Mouse (Mus musculus): ENCODE data around the gene Pramef17.
"Not testable (repeated sequence)": the region's sequence is repeated elsewhere in the genome, so short reads cannot be mapped to it uniquely, and the experiment has no call there.

Pramef17 gene

DNA sequence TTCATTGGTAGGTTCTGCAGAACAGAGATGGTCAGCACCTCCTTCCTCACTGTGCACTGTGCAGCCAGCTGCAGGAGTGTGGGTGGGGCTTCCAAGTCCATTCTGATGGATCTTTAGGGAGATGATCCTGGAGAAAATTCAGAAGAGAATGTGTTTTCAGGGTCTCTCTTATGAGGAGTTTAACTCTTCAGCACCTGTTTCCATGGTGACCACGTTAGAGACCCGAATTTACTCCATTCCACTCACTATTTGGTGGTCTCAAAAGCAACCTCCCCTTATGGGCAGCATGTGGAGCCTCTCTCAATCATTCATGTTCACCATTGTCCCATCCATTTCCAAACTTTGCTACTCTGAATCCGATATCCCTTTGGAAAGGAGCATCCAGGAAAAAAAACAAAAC, at the start of gene Pramef17:
Pramef17 (minus strand) TSS at position 101 of the 400 bp plus-strand sequence.
- DNase-seq (ENCODE audit: low read depth, low spot score): not testable (repeated sequence)

DNA sequence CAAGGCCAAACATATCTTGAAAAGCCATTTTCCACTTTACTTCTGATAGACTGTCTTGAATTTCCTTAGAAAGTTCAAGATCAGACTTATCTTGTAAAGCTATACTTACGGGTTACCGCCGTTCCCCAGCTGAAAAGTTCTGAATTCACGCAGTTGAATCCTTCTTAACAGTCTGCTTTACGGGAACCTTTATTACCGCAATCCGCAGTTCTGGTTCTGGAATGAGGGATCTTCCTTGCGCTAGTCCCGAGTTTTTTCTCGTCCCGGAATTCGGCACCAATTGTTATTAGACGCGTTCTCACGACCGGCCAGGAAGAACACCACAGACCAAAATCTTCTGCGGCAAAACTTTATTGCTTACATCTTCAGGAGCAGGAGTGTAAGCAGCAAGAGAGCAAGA, 6.0 kb downstream of the Pramef17 start:
- not testable (repeated sequence) for DNase-seq (ENCODE audit: low read depth, low spot score)

DNA sequence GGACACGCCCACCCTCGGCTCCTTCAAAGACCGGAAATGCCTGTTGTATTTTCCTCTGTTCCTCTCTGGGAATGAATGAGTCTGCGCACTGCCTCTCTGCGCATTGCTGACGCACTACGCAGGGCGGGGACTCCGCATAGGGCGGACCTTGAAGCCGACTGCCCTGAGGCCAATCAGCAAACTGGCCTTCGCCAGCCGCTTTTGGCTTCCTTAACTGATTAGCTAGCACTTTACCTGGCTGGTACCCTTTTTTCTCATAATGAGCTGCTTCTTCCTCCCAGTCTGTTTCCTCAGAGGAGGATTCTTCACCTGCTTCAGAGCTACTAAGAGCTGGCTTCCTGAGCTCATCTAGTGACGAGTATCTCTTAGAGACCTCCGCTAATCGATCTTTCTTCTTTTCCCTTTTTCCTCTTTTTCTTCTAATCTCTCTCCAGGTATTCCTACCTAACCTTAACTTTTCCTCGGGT, 6.7 kb downstream of the Pramef17 start:
- DNase-seq (ENCODE audit: low read depth, low spot score): not testable (repeated sequence)

DNA sequence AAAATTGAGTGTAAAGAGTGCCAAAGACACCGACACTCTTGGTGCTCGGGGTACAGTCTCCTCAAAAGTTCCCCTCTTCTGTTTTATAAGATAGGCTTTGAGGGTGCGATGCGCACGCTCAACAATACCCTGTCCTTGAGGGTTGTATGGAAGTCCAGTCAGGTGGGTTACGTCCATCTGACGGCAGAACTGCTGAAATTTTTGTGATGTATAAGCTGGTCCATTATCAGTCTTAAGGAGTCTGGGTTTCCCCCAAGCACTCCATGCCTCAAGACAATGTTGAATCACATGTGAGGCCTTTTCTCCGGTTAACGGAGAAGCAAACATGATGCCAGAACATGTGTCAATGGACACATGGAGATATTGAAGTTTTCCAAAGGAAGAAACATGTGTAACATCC, 8.4 kb downstream of the Pramef17 start:
- DNase-seq (ENCODE audit: low read depth, low spot score): not testable (repeated sequence)

DNA sequence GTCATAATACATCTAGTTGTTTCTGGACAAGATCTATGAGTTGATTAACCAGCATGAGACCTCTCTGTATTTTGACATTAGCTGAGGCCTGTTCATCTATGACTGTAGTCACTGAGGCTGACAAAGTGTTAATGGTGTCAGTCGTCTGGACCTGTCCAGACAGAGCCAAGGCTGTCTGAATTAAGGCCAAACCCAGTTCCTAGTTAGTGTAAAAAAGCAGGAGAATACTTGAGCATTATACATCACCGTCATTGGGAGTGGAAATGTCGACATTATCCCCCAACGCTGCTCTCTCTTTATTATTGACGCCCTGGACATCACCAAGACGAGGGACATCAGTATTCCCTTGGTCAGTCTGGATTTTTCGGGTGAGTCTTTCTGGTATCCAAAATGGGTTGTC, 9.0 kb downstream of the Pramef17 start:
- DNase-seq (ENCODE audit: low read depth, low spot score): not testable (repeated sequence)

DNA sequence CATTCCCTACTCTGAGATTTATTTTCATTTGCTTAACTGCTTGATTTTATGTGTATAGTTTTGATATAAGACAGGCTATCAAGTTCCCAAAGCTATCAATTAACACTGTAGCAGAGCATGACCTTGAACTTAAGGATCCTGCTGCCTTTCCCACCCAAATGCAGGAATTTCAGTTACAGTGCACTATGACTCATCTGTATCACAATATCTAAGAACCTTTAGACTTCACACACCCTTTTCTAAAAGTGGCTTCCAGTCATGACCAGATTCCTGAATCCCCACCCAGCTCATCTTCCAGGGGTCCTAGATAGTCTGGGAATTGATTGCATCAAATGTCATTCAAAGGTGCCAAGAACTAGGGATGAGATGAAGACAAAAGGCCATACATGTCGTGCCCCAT, 10.7 kb downstream of the Pramef17 start:
- not testable (repeated sequence) for DNase-seq (ENCODE audit: low read depth, low spot score)

DNA sequence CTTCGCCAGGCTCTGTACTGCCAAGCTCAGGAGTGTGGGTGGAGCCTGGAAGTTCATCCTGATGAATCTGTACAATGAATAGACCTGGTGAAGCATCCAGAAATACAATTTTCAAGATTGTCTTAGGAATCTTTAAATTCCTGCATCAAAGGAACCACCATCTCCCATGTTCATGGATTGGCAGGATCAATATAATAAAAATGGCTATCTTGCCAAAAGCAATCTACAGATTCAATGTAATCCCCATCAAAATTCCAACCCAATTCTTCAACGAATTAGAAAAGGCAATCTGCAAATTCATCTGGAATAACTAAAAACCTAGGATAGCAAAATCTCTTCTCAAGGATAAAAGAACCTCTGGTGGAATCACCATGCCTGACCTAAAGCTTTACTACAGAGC, 27.3 kb downstream of the Pramef17 start, which contains the start of gene Gm13101:
Gm13101 (minus strand) TSS at position 101 of the 400 bp plus-strand sequence.
- DNase-seq (ENCODE audit: low read depth, low spot score): not testable (repeated sequence)

DNA sequence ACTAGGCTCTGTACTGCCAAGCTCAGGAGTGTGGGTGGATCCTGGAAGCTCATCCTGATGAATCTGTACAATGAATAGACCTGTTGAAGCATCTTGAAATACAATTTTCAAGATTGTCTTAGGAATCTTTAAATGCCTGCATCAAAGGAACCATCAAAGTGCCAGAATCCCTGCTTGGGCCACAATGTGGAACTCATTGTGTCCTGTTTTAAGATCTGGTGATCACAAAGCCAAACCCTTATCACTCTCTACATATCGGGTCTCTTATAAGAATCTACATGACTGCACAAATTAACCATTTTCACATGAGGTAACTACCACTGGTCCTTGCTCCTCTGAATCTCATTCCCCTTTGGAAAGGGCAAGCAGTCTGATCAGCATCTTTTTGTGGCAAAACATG, 43.3 kb downstream of the Pramef17 start, which contains the start of gene Pramef25:
Pramef25 (minus strand) TSS at position 101 of the 400 bp plus-strand sequence.
- not testable (repeated sequence) for DNase-seq (ENCODE audit: low read depth, low spot score)
